Mouse (Mus musculus): ENCODE results near the gene Npcd. TPM values are rescaled to one million over a fixed set of nuclear protein-coding genes. Genes with fewer than 3 reads are reported as not detected.

The Npcd gene
- not detected for polyA plus RNA-seq (2014; fragmentation: Illumina TruSeq; extraction: RNeasy Lipid Tissue Mini Kit (QIAGEN cat#74804); ENCODE audit: low read depth, low replicate concordance)

DNA sequence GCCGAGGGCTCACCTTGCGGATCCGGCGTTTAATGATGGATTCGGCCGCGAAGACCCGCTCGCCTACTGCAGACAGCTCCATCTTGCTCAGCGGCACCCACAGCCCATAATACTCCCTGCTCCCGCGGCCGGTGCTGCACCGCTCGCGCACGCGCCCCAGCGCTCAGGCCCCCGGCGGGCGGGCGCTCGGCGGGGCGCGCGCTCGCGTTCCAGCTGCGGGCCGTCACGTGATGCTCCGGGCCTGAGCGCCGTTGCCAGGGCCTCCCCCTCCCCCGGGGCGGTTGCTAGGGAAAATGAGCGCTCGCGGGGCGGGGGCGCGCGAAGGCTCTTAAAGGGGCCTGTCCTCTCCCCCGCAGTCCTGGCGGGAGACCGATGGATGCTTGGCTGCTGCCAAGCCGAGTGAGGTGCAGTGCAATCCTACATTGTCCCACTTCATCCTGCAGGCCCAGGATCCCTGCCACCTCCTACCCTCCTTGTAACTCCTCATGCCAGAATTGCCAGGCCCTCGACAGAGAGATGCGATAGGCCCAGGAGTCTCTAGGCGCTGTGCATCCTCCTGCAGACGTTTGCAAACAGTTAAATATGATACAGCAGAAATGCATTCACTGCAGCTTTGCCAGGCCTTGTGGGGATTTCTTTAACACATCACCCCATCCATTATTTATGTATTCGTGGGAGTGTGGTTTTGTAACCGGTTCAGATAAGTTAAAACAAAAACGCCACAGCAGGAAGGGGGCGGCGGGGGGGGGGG lies at the start of gene Npcd, which contains the start of gene Cbx6:
Gene Npcd (minus strand): TSS at position 108 of the 751 bp plus-strand sequence.
Gene Cbx6 (minus strand): TSS at position 559 of the 751 bp plus-strand sequence.

GRCm38 (mm10) chr15:79804352-79805071 lies 29.5 kb downstream of the Npcd start, which contains the start of gene Nptxr:
Gene Nptxr (minus strand): TSS chr15:79804766.

GRCm38 (mm10) chr15:79777749-79778148 lies 56.3 kb downstream of the Npcd start, which contains the start of gene Dnal4:
Gene Dnal4 (minus strand): TSS chr15:79777849.

DNA sequence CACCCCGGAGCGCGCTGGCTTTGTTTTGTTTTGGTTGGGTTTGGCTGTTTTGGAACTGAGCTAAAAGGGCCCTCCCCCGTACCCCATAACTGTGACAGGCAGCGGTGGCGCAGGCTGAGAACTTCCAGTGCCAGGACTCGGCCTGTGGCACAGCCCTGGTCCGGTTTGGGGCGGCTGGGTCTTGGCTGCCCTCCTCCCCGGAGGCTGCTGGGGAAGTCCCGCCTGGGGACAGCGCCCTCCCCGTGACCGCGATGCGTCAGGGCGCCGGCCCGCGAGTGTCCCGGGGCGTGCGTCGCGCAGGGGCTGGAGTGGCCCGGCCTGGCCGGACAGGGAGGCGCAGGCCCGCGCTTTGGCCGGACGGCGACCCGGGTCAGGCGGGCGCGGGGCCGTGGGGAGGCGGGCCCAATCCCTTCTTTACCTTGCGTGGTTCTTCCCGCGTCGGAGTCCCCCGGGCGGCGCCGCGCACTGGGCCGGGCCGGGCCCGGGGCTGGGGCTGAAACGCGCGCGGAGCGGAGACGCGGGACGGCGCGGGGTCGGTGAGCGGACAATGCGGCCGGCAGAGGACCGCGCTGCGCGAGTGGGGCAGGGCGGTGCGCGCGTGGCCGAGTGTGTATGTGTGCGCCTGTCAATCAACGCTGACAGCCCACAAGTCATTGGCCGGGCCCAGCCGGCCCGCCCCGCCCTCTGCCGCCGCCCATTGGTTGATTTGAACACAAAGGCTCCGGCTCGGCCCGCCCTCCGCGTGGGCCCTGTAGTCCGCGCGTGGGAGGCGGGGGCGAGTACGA lies 91.9 kb downstream of the Npcd start, which contains the start of gene Sun2:
Gene Sun2 (minus strand): TSS at position 616 of the 785 bp plus-strand sequence.

Other genes starting within 250 kb of the Npcd start
- gene Dmc1, start 229.1 kb downstream of the Npcd start, polyA plus RNA-seq (2014; fragmentation: Illumina TruSeq; extraction: RNeasy Lipid Tissue Mini Kit (QIAGEN cat#74804); ENCODE audit: low read depth, low replicate concordance): not detected
- gene Fam227a, start 175.3 kb downstream of the Npcd start, polyA plus RNA-seq (2014; fragmentation: Illumina TruSeq; extraction: RNeasy Lipid Tissue Mini Kit (QIAGEN cat#74804); ENCODE audit: low read depth, low replicate concordance): 1.8 TPM
- 26.7 TPM for gene Cby1, start 175.0 kb downstream of the Npcd start, polyA plus RNA-seq (2014; fragmentation: Illumina TruSeq; extraction: RNeasy Lipid Tissue Mini Kit (QIAGEN cat#74804); ENCODE audit: low read depth, low replicate concordance)
- 98.6 TPM for gene Tomm22, start 163.4 kb downstream of the Npcd start, polyA plus RNA-seq (2014; fragmentation: Illumina TruSeq; extraction: RNeasy Lipid Tissue Mini Kit (QIAGEN cat#74804); ENCODE audit: low read depth, low replicate concordance)
- gene Josd1, start 146.3 kb downstream of the Npcd start, polyA plus RNA-seq (2014; fragmentation: Illumina TruSeq; extraction: RNeasy Lipid Tissue Mini Kit (QIAGEN cat#74804); ENCODE audit: low read depth, low replicate concordance): 24.7 TPM
- gene Gtpbp1, start 143.4 kb downstream of the Npcd start, polyA plus RNA-seq (2014; fragmentation: Illumina TruSeq; extraction: RNeasy Lipid Tissue Mini Kit (QIAGEN cat#74804); ENCODE audit: low read depth, low replicate concordance): 24.9 TPM
- 81.0 TPM for gene Sun2, start 91.7 kb downstream of the Npcd start, polyA plus RNA-seq (2014; fragmentation: Illumina TruSeq; extraction: RNeasy Lipid Tissue Mini Kit (QIAGEN cat#74804); ENCODE audit: low read depth, low replicate concordance)
- gene Dnal4, start 56.4 kb downstream of the Npcd start, polyA plus RNA-seq (2014; fragmentation: Illumina TruSeq; extraction: RNeasy Lipid Tissue Mini Kit (QIAGEN cat#74804); ENCODE audit: low read depth, low replicate concordance): 29.7 TPM
- 1.7 TPM for gene Nptxr, start 29.5 kb downstream of the Npcd start, polyA plus RNA-seq (2014; fragmentation: Illumina TruSeq; extraction: RNeasy Lipid Tissue Mini Kit (QIAGEN cat#74804); ENCODE audit: low read depth, low replicate concordance)
- gene Cbx6, start 451 bp upstream of the Npcd start, polyA plus RNA-seq (2014; fragmentation: Illumina TruSeq; extraction: RNeasy Lipid Tissue Mini Kit (QIAGEN cat#74804); ENCODE audit: low read depth, low replicate concordance): 16.9 TPM
- 7.9 TPM for gene Apobec3, start 57.4 kb upstream of the Npcd start, polyA plus RNA-seq (2014; fragmentation: Illumina TruSeq; extraction: RNeasy Lipid Tissue Mini Kit (QIAGEN cat#74804); ENCODE audit: low read depth, low replicate concordance)
- gene Cbx7, start 136.9 kb upstream of the Npcd start, polyA plus RNA-seq (2014; fragmentation: Illumina TruSeq; extraction: RNeasy Lipid Tissue Mini Kit (QIAGEN cat#74804); ENCODE audit: low read depth, low replicate concordance): 30.0 TPM
- gene Pdgfb, start 180.7 kb upstream of the Npcd start, polyA plus RNA-seq (2014; fragmentation: Illumina TruSeq; extraction: RNeasy Lipid Tissue Mini Kit (QIAGEN cat#74804); ENCODE audit: low read depth, low replicate concordance): 32.2 TPM